Mouse (Mus musculus): ENCODE measurements around the gene 1700006A11Rik. TPM values are rescaled to one million over a fixed set of nuclear protein-coding genes. Genes with fewer than 3 reads are reported as not detected.
"Not testable (repeated sequence)": the region's sequence is repeated elsewhere in the genome, so short reads cannot be mapped to it uniquely, and the experiment has no call there.

1700006A11Rik gene
- not detected in 2 replicates for polyA plus RNA-seq (2015; fragmentation: Nextera tagmentation; extraction: Ambion mirVana)

GRCm38 (mm10) chr3:124425940-124426339 is at the start of gene 1700006A11Rik:
TSS of gene 1700006A11Rik (minus strand) at chr3:124426040.
- ATAC-seq (ENCODE audit: low FRiP score, low TSS enrichment) = no peak
- H3K36me3 ChIP-seq (ENCODE audit: insufficient read depth, low read length) = no peaks in the 10 kb centered on the region

GRCm38 (mm10) chr3:124474291-124474690 is 48.5 kb upstream of the 1700006A11Rik start:
- not testable (repeated sequence) for H3K9me3 ChIP-seq (ENCODE audit: low read length); H3K4me1 ChIP-seq (ENCODE audit: insufficient read depth, low read length); H3K9ac ChIP-seq (replicated peaks; ENCODE audit: low read length); H3K4me2 ChIP-seq (replicated peaks; ENCODE audit: low read depth, low read length); H3K4me3 ChIP-seq (ENCODE audit: low read length); H3K27ac ChIP-seq (ENCODE audit: low read length); ATAC-seq (ENCODE audit: low FRiP score, low TSS enrichment); H3K36me3 ChIP-seq (ENCODE audit: insufficient read depth, low read length); H3K27me3 ChIP-seq (ENCODE audit: insufficient read depth, low read length)
- 85% methylated on average over 5 of the region's 5 CpGs for WGBS

More at GRCm38 (mm10) chr3:124425940-124426339, at the start of gene 1700006A11Rik:
- 79% methylated on average over 1 of the region's 1 CpGs for WGBS
- H3K27me3 ChIP-seq (ENCODE audit: insufficient read depth, low read length) = no peaks in the 10 kb centered on the region
- no peak within 1 kb of the TSS for H3K4me2 ChIP-seq (replicated peaks; ENCODE audit: low read depth, low read length)
- H3K4me3 ChIP-seq (ENCODE audit: low read length) = no peak within 1 kb of the TSS
- H3K9ac ChIP-seq (replicated peaks; ENCODE audit: low read length) = no peak within 1 kb of the TSS
- no peak within 1 kb of the TSS for H3K27ac ChIP-seq (ENCODE audit: low read length)
- H3K9me3 ChIP-seq (ENCODE audit: low read length) = no peaks in the 10 kb centered on the region
- H3K4me1 ChIP-seq (ENCODE audit: insufficient read depth, low read length) = no peaks in the 10 kb centered on the region

GRCm38 (mm10) chr3:124466102-124466730 is 40.4 kb upstream of the 1700006A11Rik start:
- Histone ChIP-seq H3K9me3 (ENCODE audit: low read length) (no peaks in the 10 kb centered on the region), H3K36me3 (ENCODE audit: insufficient read depth, low read length) (no peaks in the 10 kb centered on the region), H3K4me2 (replicated peaks; ENCODE audit: low read depth, low read length) (no peak overlapping the region), H3K9ac (replicated peaks; ENCODE audit: low read length) (no peak overlapping the region), H3K27me3 (ENCODE audit: insufficient read depth, low read length) (no peaks in the 10 kb centered on the region), H3K27ac (ENCODE audit: low read length) (no peak overlapping the region), H3K4me1 (ENCODE audit: insufficient read depth, low read length) (no peaks in the 10 kb centered on the region), H3K4me3 (ENCODE audit: low read length) (no peak overlapping the region)
- 86% methylated on average over 6 of the region's 6 CpGs for WGBS
- no peak for ATAC-seq (ENCODE audit: low FRiP score, low TSS enrichment)

GRCm38 (mm10) chr3:124392201-124392600 is 33.6 kb downstream of the 1700006A11Rik start:
- Histone ChIP-seq H3K27ac (ENCODE audit: low read length) (no peak overlapping the region), H3K9ac (replicated peaks; ENCODE audit: low read length) (no peak overlapping the region), H3K4me1 (ENCODE audit: insufficient read depth, low read length) (no peaks in the 10 kb centered on the region), H3K4me2 (replicated peaks; ENCODE audit: low read depth, low read length) (no peak overlapping the region), H3K4me3 (ENCODE audit: low read length) (no peak overlapping the region), H3K9me3 (ENCODE audit: low read length) (no peaks in the 10 kb centered on the region), H3K27me3 (ENCODE audit: insufficient read depth, low read length) (no peaks in the 10 kb centered on the region), H3K36me3 (ENCODE audit: insufficient read depth, low read length) (no peaks in the 10 kb centered on the region)
- no peak for ATAC-seq (ENCODE audit: low FRiP score, low TSS enrichment)
- WGBS = 76% methylated on average over 5 of the region's 5 CpGs

- no peak for ATAC-seq (ENCODE audit: low FRiP score, low TSS enrichment)
- WGBS = 85% methylated on average over 2 of the region's 2 CpGs
- H3K27me3 ChIP-seq (ENCODE audit: insufficient read depth, low read length) = no peaks in the 10 kb centered on the region
- H3K27ac ChIP-seq (ENCODE audit: low read length) = no peak overlapping the region
- no peaks in the 10 kb centered on the region for H3K36me3 ChIP-seq (ENCODE audit: insufficient read depth, low read length)
- H3K4me2 ChIP-seq (replicated peaks; ENCODE audit: low read depth, low read length) = no peak overlapping the region
- H3K4me3 ChIP-seq (ENCODE audit: low read length) = no peak overlapping the region
- H3K9me3 ChIP-seq (ENCODE audit: low read length) = no peaks in the 10 kb centered on the region
- H3K4me1 ChIP-seq (ENCODE audit: insufficient read depth, low read length) = no peaks in the 10 kb centered on the region
- no peak overlapping the region for H3K9ac ChIP-seq (replicated peaks; ENCODE audit: low read length)
Observed at GRCm38 (mm10) chr3:124390101-124390500, 35.7 kb downstream of the 1700006A11Rik start.

- no peak for ATAC-seq (ENCODE audit: low FRiP score, low TSS enrichment)
- H3K4me1 ChIP-seq (ENCODE audit: insufficient read depth, low read length) = no peaks in the 10 kb centered on the region
- H3K4me2 ChIP-seq (replicated peaks; ENCODE audit: low read depth, low read length) = no peak overlapping the region
- no peaks in the 10 kb centered on the region for H3K9me3 ChIP-seq (ENCODE audit: low read length)
- H3K9ac ChIP-seq (replicated peaks; ENCODE audit: low read length) = no peak overlapping the region
- no peaks in the 10 kb centered on the region for H3K36me3 ChIP-seq (ENCODE audit: insufficient read depth, low read length)
- no peak overlapping the region for H3K4me3 ChIP-seq (ENCODE audit: low read length)
- WGBS = 59% methylated on average over 2 of the region's 2 CpGs
- H3K27ac ChIP-seq (ENCODE audit: low read length) = no peak overlapping the region
- no peaks in the 10 kb centered on the region for H3K27me3 ChIP-seq (ENCODE audit: insufficient read depth, low read length)
Observed at GRCm38 (mm10) chr3:124389650-124390049, 36.2 kb downstream of the 1700006A11Rik start.

- not testable (repeated sequence) for H3K36me3 ChIP-seq (ENCODE audit: insufficient read depth, low read length)
Observed at GRCm38 (mm10) chr3:124385377-124385776, 40.5 kb downstream of the 1700006A11Rik start.

GRCm38 (mm10) chr3:124372031-124372430 is 53.8 kb downstream of the 1700006A11Rik start:
- no peaks in the 10 kb centered on the region for H3K9me3 ChIP-seq (ENCODE audit: low read length)
- H3K4me1 ChIP-seq (ENCODE audit: insufficient read depth, low read length) = no peaks in the 10 kb centered on the region
- no peaks in the 10 kb centered on the region for H3K36me3 ChIP-seq (ENCODE audit: insufficient read depth, low read length)
- H3K4me3 ChIP-seq (ENCODE audit: low read length) = no peak overlapping the region
- H3K9ac ChIP-seq (replicated peaks; ENCODE audit: low read length) = no peak overlapping the region
- 86% methylated on average over 2 of the region's 2 CpGs for WGBS
- no peak overlapping the region for H3K27ac ChIP-seq (ENCODE audit: low read length)
- H3K27me3 ChIP-seq (ENCODE audit: insufficient read depth, low read length) = no peaks in the 10 kb centered on the region
- no peak for ATAC-seq (ENCODE audit: low FRiP score, low TSS enrichment)
- no peak overlapping the region for H3K4me2 ChIP-seq (replicated peaks; ENCODE audit: low read depth, low read length)

More at GRCm38 (mm10) chr3:124385377-124385776, 40.5 kb downstream of the 1700006A11Rik start:
- H3K27me3 ChIP-seq (ENCODE audit: insufficient read depth, low read length); H3K4me1 ChIP-seq (ENCODE audit: insufficient read depth, low read length); ATAC-seq (ENCODE audit: low FRiP score, low TSS enrichment); H3K9ac ChIP-seq (replicated peaks; ENCODE audit: low read length); H3K4me2 ChIP-seq (replicated peaks; ENCODE audit: low read depth, low read length); H3K27ac ChIP-seq (ENCODE audit: low read length); H3K4me3 ChIP-seq (ENCODE audit: low read length); H3K9me3 ChIP-seq (ENCODE audit: low read length): not testable (repeated sequence)
- 96% methylated on average over 18 of the region's 18 CpGs for WGBS

GRCm38 (mm10) chr3:124357533-124357932 is 68.3 kb downstream of the 1700006A11Rik start:
- Histone ChIP-seq H3K4me2 (replicated peaks; ENCODE audit: low read depth, low read length) (no peak overlapping the region), H3K4me1 (ENCODE audit: insufficient read depth, low read length) (no peaks in the 10 kb centered on the region), H3K9me3 (ENCODE audit: low read length) (no peaks in the 10 kb centered on the region), H3K36me3 (ENCODE audit: insufficient read depth, low read length) (no peaks in the 10 kb centered on the region), H3K27me3 (ENCODE audit: insufficient read depth, low read length) (no peaks in the 10 kb centered on the region), H3K27ac (ENCODE audit: low read length) (no peak overlapping the region), H3K9ac (replicated peaks; ENCODE audit: low read length) (no peak overlapping the region), H3K4me3 (ENCODE audit: low read length) (no peak overlapping the region)
- WGBS = 85% methylated on average over 3 of the region's 3 CpGs
- no peak for ATAC-seq (ENCODE audit: low FRiP score, low TSS enrichment)
